Mouse (Mus musculus) liver, embryonic 16.5 days (tissue): ENCODE measurements at regions not wholly inside any gene's neighbourhood (a gene's known extent, or its start where the extent isn't known, plus 50 kb on each side); places are given as distances from the start of the nearest gene placed in this dataset.

Experiments
- ATAC-seq: fragments of 200-750 bp; cut with Nextera tagmentation; 2 replicates; pipeline ENCODE4 v1.8.0; 2017; ENCODE audit warnings: low read depth, mild to moderate bottlenecking, moderate number of reproducible peaks, moderate library complexity
- H3K27ac ChIP-seq: fragments of 300-500 bp; sonication (generic); 2 replicates; pipeline ENCODE4 v1.5.1; 2014; ENCODE audit warnings: mild to moderate bottlenecking, low read length
- H3K27me3 ChIP-seq: fragments of 300-500 bp; sonication (generic); 2 replicates; pipeline ENCODE4 v1.6.1; 2014; ENCODE audit warnings: low read depth, low read length, mixed read lengths; ENCODE audit not compliant: control insufficient read depth, insufficient read depth
- H3K36me3 ChIP-seq: fragments of 300-500 bp; sonication (generic); 2 replicates; pipeline ENCODE4 v1.6.1; 2014; ENCODE audit warnings: mild to moderate bottlenecking; ENCODE audit not compliant: control insufficient read depth, insufficient read depth
- H3K4me1 ChIP-seq: fragments of 300-500 bp; sonication (generic); 2 replicates; pipeline ENCODE4 v1.6.1; 2014; ENCODE audit warnings: low read depth, low read length, mixed read lengths; ENCODE audit not compliant: control insufficient read depth
- H3K4me2 ChIP-seq: fragments of 300-500 bp; sonication (generic); 2 replicates; pipeline ENCODE4 v1.6.1; 2014; ENCODE audit warnings: low read depth, low read length, mixed read lengths
- H3K4me3 ChIP-seq: fragments of 300-500 bp; sonication (generic); 2 replicates; pipeline ENCODE4 v1.5.1; 2014; ENCODE audit warnings: low read depth, mild to moderate bottlenecking, low read length
- H3K9ac ChIP-seq: fragments of 300-500 bp; sonication (generic); 2 replicates; pipeline ENCODE4 v1.6.1; 2014; ENCODE audit warnings: low read depth, low read length
- H3K9me3 ChIP-seq: fragments of 300-500 bp; sonication (generic); replicated peaks from 2 replicates; pipeline ENCODE4 v1.6.1; 2016; ENCODE audit warnings: low read length; ENCODE audit not compliant: control insufficient read depth
- WGBS: fragments of 180-500 bp; shearing (Covaris S2); extraction: QIAGEN DNeasy Blood & Tissue Kit; methylation state at CpG from one replicate; pipeline ENCODE4 v1.1.7; 2014; ENCODE audit not compliant: insufficient replicate concordance; 5-methylcytosine and 5-hydroxymethylcytosine counted together

DNA sequence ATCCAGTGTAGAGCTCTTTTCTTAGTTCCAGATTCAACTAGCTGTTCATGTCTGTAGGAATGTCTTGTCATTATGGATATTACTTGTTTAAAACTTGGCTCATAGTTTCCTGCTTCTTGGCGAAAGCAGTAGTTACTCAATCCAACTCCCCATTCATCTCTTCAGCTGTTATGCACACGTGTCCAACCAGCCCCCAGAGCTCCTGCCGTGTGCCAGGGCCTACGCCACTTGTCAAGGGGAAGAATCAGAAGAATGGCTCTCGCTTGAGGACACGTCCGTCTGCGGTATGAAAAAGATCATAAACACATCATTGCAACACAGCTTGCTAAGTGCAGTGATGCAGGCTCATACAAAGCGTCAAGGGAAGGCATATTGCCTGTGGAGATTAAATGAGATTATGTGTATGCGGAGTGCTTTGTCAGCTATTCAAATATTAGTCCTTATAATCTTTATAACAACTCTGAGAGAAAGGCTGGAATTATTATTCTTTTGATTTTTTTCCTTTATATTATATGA is 223.0 kb upstream of the Chd6 start:
- H3K4me1 ChIP-seq = no peaks in the 10 kb centered on the region
- H3K27ac ChIP-seq = no peak overlapping the region
- no peak overlapping the region for H3K9ac ChIP-seq
- no peak for ATAC-seq
- H3K4me2 ChIP-seq = no peak overlapping the region
- H3K27me3 ChIP-seq = no peaks in the 10 kb centered on the region
- 67% methylated on average over 10 of the region's 10 CpGs for WGBS
- no peaks in the 10 kb centered on the region for H3K36me3 ChIP-seq
- no peak overlapping the region for H3K4me3 ChIP-seq
- H3K9me3 ChIP-seq = no peaks in the 10 kb centered on the region

GRCm38 (mm10) chr2:161302796-161303195 is 193.9 kb upstream of the Chd6 start:
- Histone ChIP-seq H3K9me3 (no peaks in the 10 kb centered on the region), H3K4me1 (no peaks in the 10 kb centered on the region), H3K9ac (no peak overlapping the region), H3K4me3 (no peak overlapping the region), H3K4me2 (no peak overlapping the region), H3K27ac (no peak overlapping the region), H3K27me3 (no peaks in the 10 kb centered on the region), H3K36me3 (no peaks in the 10 kb centered on the region)
- WGBS = 46% methylated on average over 3 of the region's 3 CpGs
- no peak for ATAC-seq

- Histone ChIP-seq H3K36me3 (no peaks in the 10 kb centered on the region), H3K4me2 (no peak overlapping the region), H3K4me1 (no peaks in the 10 kb centered on the region), H3K9me3 (no peaks in the 10 kb centered on the region), H3K27me3 (no peaks in the 10 kb centered on the region), H3K9ac (no peak overlapping the region), H3K27ac (no peak overlapping the region), H3K4me3 (no peak overlapping the region)
- 43% methylated on average over 9 of the region's 9 CpGs for WGBS
- no peak for ATAC-seq
These were observed 160.1 kb upstream of the Chd6 start for GRCm38 (mm10) chr2:161268861-161269413.

GRCm38 (mm10) chr2:161266476-161266875 is 157.6 kb upstream of the Chd6 start:
- no peaks in the 10 kb centered on the region for H3K27me3 ChIP-seq
- ATAC-seq = no peak
- WGBS = 32% methylated on average over 5 of the region's 5 CpGs
- no peak overlapping the region for H3K9ac ChIP-seq
- H3K36me3 ChIP-seq = no peaks in the 10 kb centered on the region
- H3K4me2 ChIP-seq = no peak overlapping the region
- no peaks in the 10 kb centered on the region for H3K9me3 ChIP-seq
- H3K4me3 ChIP-seq = no peak overlapping the region
- H3K4me1 ChIP-seq = no peaks in the 10 kb centered on the region
- no peak overlapping the region for H3K27ac ChIP-seq

GRCm38 (mm10) chr2:161265211-161265610 is 156.3 kb upstream of the Chd6 start:
- no peaks in the 10 kb centered on the region for H3K4me1 ChIP-seq
- no peak overlapping the region for H3K27ac ChIP-seq
- H3K36me3 ChIP-seq = no peaks in the 10 kb centered on the region
- H3K9ac ChIP-seq = no peak overlapping the region
- WGBS = 55% methylated on average over 8 of the region's 8 CpGs
- H3K4me3 ChIP-seq = no peak overlapping the region
- no peak overlapping the region for H3K4me2 ChIP-seq
- H3K9me3 ChIP-seq = no peaks in the 10 kb centered on the region
- no peak for ATAC-seq
- no peaks in the 10 kb centered on the region for H3K27me3 ChIP-seq

- Histone ChIP-seq H3K27ac (no peak overlapping the region), H3K9me3 (peaks cover 3% of the 10 kb centered on the region), H3K4me2 (no peak overlapping the region), H3K36me3 (no peaks in the 10 kb centered on the region), H3K27me3 (no peaks in the 10 kb centered on the region), H3K4me1 (no peaks in the 10 kb centered on the region), H3K4me3 (no peak overlapping the region), H3K9ac (no peak overlapping the region)
- 52% methylated on average over 2 of the region's 2 CpGs for WGBS
- no peak for ATAC-seq
These were observed 143.9 kb upstream of the Chd6 start for GRCm38 (mm10) chr2:161252761-161253160.

GRCm38 (mm10) chr2:161241665-161242064 is 132.8 kb upstream of the Chd6 start:
- ATAC-seq = no peak
- H3K36me3 ChIP-seq = no peaks in the 10 kb centered on the region
- H3K9me3 ChIP-seq = no peaks in the 10 kb centered on the region
- H3K4me3 ChIP-seq = no peak overlapping the region
- WGBS = 45% methylated on average over 6 of the region's 6 CpGs
- H3K27me3 ChIP-seq = no peaks in the 10 kb centered on the region
- no peak overlapping the region for H3K9ac ChIP-seq
- no peak overlapping the region for H3K4me2 ChIP-seq
- no peak overlapping the region for H3K27ac ChIP-seq
- H3K4me1 ChIP-seq = no peaks in the 10 kb centered on the region

DNA sequence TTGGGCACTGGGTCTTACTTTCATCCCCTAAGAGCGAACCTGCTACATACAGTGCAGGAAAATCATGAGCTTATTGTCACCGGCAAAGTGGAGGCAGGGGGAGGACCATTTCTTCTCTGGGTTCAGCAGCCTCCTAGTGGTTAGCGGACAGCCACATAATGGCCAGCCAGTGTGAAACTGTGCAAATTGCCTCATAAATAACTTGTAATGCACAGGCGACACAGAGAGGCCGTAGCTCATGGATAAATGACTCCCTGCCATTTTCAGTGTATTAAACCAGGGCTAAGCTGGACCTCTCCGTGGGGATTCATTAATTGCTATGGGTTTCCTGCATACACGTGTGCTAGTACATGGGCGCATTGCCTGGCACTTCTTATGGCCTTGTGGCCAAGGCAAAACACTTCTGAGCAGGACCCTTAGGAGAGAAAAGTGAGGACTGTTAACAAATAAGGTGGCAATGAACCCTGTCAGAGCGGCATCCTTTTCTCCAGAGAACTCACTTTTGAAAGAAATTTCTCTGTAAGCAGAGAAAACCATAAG is 128.5 kb upstream of the Chd6 start:
- ATAC-seq = no peak
- WGBS = 67% methylated on average over 9 of the region's 9 CpGs

DNA sequence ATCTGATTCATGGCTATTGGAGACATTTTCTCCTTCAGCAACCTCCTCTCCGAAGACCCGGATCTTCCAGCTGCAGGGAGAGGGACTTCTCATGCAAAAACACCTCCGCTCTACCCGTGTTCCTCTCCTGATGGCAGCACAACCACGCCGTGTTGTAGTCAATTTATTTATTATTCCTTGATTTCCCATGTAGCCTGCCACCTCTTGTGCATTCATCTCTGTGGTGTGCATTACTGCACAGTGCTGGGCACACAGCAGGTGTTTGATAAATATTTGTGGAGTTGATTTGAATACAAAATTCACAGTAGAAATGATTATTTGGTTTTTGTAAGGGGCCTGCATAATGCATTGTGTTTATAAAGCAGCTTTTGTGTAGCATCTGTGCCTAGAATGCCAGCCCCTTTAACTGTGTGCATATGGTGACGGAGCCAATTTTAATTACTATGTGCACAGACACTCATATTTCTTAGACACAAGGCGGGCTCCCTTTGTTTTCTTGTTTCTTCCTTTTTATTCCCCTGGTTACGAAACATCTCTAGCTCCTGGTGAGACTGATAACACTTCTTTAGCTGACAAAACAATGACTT is 124.4 kb upstream of the Chd6 start:
- Histone ChIP-seq H3K27me3 (no peaks in the 10 kb centered on the region), H3K4me1 (no peaks in the 10 kb centered on the region), H3K27ac (no peak overlapping the region), H3K9me3 (no peaks in the 10 kb centered on the region), H3K4me2 (no peak overlapping the region), H3K36me3 (no peaks in the 10 kb centered on the region), H3K9ac (no peak overlapping the region), H3K4me3 (no peak overlapping the region)
- 58% methylated on average over 9 of the region's 9 CpGs for WGBS
- no peak for ATAC-seq

More for the DNA sequence above, 128.5 kb upstream of the Chd6 start:
- Histone ChIP-seq H3K27me3 (no peaks in the 10 kb centered on the region), H3K4me3 (no peak overlapping the region), H3K9ac (no peak overlapping the region), H3K36me3 (no peaks in the 10 kb centered on the region), H3K4me1 (no peaks in the 10 kb centered on the region), H3K9me3 (no peaks in the 10 kb centered on the region), H3K4me2 (no peak overlapping the region), H3K27ac (no peak overlapping the region)
